Mouse (Mus musculus) lung, adult 18-20 months (tissue): Measurements from ENCODE around the gene Gapvd1.
"Not testable (repeated sequence)": the region's sequence is repeated elsewhere in the genome, so short reads cannot be mapped to it uniquely, and the experiment has no call there.

Experiments
- DNase-seq, 2 experiments: peaks; one replicate each; pipeline ENCODE4 v3.0.0; 2022; ENCODE audit warnings: mixed read lengths in 2 of 2

Gapvd1 gene

DNA sequence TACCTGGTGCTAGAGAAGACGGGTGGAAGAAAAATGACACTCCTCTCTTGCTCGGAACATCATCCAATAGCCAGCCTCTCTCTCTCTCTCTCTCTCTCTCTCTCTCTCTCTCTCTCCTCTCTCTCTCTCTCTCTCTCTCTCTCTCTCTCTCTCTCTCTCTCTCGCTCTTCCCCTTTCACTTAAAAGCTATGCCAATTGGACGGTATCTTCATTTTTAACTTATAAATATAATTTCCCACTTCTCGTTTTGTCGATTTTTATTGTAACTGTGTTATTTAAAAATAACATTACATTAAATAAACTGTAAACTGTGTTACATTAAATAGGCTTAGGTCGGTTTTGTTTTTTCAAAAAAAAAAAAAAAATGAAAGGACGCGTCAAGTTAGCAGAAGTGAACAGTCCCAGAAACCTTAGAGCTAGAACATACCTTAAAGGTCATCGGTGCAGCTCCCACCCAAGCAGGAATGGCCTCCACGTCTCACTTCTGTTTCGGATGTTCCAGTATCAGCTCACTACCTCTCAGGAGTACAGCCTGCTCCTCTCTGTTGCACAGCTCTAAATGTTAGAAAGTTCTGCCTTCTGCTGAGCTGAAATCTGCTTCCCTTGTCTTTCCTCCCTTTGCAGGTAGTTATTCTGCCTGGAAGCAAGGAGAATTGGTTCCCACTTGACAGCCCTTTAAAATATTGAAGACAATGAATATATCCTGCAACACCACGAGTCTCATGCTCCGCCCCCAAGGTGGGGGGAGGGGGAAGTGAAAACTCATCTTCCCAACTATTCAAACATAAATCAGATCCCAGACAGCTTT is at the start of gene Gapvd1:
Gene Gapvd1 (minus strand): TSS at position 682 of the 808 bp plus-strand sequence.
- peak in 1 of 2 experiments; percentile 25 for DNase-seq

DNA sequence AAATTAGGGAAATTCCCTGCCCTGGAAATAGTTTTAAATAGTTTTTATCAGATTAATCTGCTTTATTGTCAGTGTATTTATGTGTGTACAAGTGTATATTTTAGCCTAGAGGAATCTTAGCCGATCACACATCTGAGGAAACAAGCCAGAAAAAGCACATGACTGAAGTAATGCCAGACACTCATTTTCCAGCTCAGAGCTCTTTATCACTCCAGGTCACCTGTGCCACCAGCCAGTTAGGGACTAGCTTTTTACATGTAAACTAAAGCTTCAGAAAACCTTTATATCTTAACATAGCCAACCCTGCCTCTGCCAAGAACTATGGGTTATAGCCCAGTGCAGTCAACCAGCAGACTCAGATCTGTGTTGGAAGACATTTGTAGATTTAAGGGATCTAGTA is 49.8 kb upstream of the Gapvd1 start:
- no peak for DNase-seq

DNA sequence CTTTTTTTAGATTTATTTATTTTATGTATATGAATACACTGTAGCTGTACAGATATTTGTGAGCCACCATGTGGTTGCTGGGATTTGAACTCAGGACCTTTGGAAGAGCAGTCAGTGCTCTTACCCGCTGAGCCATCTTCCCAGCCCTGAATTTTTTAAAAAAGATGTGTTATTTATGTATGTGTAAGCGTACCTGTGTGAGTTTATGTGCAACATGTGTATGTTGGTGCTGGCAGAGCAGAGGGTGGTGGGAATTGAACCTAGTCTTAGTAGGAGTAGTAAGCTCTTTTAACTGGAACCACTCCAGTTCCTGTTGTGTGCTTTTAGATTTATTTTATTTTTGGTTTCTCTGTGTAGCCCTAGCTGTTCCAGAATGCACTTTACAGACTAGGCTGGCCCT is 49.1 kb upstream of the Gapvd1 start:
- DNase-seq = no peak

DNA sequence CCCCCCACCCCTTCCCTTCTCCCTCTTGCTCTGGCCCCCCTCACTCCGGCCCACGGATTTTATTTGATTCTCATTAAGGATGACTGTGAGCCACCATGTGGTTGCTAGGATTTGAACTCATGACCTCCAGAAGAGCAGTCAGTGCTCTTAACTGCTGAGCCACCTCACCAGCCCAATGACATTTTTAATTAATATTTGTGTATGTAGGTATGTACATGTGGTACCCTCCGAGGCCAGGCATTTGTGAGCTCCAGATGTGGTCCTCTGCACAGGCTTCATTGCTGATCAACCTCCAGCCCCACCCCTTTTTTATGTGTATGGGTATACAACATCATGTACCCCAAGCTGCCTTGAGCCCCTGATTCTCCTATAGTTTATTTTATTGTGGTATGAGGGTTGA is 48.7 kb upstream of the Gapvd1 start:
- no peak for DNase-seq

DNA sequence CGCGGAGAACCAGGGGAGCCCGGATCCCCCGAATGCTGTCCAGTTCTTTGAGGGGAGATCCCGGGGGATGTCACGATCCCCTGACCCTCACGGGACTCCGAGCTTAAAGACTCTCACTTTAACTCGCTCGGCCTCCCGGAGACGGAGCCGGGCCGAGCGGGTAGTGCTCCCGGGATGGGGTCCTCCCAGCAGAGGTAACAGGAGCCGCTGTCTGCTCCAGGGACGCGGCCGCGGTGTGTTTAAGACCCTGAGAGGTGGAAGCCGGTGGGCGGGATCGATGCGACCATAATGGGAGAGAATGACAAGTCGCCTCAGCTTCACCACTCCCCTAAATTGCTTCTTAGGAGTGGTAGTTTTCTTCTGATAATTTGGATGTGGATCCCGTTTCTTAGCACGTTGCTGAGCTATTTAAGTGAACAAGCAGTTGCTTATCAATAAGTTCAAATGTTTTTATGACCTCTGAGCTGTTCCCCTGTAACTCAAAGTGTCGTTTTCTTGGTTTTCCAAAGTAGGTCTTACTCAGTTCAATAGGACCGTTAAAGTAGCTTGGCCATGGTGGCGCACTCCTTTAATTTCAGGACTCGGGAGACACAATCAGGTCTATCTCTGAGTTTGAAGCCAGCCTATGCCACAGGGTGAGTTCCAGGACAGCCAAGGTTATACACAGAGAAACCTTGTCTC is 47.7 kb upstream of the Gapvd1 start:
- DNase-seq = peak; percentile 27 to 28

DNA sequence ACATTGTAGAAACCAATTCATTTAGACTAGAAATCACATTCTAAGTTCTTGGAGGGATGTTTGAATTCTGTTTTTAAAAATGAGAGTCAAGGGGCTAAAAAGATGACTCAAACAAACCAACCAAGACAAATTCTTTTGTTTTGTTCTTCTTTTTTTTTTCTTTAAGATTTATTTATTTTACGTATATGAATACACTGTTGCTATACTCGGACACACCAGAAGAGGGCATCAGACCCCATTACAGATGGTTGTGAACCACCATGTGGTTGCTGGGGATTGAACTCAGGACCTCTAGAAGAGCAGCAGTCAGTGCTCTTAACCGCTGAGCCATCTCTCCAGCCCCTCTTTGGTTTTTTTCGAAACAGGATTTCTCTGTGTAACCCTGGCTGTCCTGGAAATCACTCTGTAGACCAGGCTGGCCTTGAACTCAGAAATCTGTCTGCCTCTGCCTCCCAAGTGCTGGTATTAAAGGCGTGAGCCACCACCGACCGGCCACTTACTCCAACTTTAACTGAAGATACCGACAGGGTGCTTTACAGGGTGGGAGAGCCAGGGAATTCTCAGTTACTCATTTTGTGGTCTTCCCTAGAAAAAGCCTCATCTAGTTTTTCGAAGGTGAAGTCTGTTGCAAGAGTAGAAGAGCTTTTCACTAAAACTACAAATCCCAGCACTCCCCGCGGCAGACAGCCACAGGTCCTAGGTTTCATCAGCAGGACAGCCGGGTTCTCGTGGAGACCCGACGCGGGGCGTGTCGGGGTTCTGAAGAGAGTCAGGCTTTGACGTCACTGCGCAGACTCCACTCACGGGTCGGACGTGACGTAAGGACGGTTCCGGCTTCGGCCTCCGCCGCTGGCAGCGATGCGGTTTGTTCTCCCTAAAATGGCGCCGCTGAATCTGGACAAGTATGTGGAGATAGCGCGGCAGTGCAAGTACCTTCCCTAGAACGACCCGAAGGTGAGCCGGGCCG is 46.8 kb upstream of the Gapvd1 start:
- DNase-seq = peak; percentile 98 to 99

DNA sequence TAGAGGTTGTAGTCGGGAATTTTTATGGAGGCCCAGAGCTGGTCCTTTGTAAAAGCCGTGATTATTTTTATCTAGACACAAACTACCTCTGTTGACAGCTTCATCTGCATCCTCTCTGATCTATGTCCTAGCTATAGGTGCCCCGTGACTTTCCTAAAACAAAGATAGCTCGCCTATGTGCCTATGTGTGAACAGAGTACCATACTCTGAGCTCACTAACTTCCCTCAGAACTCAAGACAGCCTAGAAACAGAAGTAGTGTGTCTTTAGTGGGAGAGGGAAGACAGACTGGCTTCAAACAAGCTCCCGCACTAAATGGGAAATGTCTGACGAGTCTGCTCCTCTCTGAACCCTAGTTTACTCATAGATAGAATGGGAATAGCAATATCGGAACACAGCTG is 45.3 kb upstream of the Gapvd1 start:
- DNase-seq = no peak

DNA sequence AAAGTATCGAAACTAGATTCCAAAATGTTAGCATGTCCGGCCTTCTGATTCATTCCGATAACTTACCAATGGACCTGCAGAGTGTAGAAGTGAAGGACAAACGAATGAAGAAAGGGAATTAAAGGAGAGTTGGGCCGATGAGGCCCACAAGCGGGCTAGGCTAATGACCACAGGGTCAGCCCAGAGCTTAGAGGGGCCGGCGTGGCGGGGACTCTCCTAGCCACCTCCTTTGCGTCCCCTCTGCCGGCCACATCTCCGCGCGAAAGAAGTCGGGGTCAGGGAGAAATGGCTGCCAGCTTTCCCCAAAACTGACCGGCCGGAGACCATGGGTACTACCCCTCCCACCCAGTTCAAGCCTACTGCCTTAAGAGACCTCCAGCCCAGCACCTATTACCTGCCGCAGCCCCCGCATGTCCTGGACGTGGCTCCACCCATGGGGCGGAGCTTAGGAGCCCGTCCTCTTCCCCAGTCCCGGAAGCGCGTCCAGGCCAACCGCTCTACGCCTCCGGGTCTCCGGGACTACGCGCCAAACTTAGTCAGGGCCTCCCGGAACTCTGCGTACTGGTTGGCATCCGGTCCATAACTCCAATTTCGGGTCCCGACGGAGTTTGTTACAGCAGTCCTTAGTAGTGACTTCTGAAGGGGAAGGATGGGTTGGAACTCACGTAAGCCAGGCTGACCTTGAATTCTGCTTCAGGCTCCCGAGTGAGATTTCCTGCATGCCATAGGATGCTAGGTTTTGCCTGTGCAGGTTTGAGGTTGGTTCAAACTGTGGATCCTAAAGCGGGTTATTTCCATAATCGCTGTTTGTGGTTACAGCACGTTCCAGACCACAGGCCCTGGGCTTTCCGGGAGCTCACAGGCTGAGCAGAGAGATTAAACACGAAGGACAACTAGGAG is 44.6 kb upstream of the Gapvd1 start, which contains the start of gene Rabepk:
Gene Rabepk (minus strand): TSS at position 556 of the 900 bp plus-strand sequence.
- DNase-seq = peak; percentile 89 to 93

DNA sequence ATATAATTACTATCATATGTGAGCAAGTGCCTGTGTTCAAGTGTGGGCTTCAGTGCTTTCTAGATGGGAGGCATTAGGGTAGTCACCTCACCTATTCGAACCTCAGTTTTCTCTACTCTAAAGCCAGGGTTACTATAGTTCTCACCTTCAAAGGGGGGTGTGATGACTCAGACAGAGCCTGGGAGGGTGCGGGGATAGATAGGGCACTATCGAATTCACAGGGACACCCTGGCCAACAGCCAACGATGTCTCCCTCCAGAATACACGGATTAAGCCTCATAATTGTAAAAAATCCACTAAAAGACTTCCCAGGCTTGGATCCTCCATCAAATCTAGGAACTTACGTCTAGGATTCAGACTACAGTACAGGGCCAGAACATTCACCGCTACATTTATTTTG is 40.4 kb upstream of the Gapvd1 start:
- DNase-seq = no peak

DNA sequence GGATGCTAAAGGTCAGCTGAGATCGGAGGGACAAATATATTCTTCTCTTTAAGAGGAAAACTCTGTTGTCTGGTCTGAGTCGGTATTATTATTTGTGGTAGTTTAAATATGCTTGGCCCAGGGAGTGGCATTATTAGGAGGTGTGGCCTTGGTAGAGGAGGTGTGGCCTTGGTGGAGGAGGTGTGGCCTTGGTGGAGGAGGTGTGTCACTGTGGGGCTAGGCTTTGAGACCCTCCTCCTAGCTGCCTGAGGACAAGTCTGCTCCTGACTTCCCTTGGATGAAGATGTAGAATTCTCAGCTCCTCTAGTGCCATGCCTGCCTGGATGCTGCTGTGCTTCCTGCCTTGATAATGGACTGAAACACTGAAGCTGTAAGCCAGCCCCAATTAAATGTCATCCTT is 39.5 kb upstream of the Gapvd1 start:
- no peak for DNase-seq

DNA sequence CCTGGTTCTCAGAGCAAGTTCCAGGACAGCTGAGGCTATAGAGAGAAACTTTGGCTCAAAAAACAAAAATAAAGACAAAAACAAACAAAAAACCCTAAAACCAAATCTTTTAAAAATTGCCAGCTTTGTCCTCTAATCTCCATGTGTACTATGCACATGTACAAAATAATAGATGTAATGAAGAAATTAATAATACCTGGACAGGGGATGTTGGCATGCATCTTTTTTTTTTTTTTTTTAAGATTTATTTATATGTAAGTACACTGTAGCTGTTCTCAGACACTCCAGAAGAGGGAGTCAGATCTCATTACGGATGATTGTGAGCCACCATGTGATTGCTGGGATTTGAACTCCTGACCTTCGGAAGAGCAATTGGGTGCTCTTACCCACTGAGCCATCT is 37.5 kb upstream of the Gapvd1 start:
- not testable (repeated sequence) for DNase-seq

DNA sequence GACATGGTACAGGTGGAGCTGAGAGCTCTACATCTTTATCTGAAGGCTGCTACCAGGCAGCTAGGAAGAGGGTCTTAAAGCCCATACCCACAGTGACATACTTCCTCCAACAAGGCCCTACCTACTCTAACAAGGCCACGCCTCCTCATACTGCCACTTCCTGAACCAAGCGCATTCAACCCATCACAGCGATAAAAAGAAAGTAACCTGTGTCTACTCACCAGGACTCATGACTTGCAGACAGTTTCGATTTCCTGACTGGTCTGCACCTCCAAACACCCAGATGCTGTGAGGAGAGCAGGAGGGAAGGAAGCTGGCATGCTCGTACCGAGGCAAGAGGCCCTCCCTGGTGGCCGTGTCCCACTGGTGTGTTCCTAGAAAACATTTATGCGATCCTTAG is 35.2 kb upstream of the Gapvd1 start:
- DNase-seq = no peak

DNA sequence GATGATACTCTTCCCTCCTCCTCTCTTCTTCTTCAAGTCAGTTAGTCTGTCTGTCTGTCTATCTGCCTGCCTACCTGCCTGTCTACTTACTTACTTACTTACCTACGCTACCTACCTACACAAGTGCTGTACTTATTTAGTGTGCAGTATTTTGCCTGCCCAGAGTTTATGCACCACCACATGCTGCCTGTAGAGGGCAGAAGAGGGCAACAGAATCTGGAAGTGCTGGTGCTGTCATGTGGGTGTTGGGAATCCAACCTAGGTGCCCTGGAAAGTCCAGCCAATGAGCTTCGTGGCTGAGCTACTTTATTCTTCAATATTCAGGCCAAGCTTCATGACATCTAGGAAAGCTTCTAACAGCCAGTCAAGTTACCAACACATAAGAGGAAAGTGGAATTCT is 29.1 kb upstream of the Gapvd1 start:
- DNase-seq = peak; percentile 35 to 54

DNA sequence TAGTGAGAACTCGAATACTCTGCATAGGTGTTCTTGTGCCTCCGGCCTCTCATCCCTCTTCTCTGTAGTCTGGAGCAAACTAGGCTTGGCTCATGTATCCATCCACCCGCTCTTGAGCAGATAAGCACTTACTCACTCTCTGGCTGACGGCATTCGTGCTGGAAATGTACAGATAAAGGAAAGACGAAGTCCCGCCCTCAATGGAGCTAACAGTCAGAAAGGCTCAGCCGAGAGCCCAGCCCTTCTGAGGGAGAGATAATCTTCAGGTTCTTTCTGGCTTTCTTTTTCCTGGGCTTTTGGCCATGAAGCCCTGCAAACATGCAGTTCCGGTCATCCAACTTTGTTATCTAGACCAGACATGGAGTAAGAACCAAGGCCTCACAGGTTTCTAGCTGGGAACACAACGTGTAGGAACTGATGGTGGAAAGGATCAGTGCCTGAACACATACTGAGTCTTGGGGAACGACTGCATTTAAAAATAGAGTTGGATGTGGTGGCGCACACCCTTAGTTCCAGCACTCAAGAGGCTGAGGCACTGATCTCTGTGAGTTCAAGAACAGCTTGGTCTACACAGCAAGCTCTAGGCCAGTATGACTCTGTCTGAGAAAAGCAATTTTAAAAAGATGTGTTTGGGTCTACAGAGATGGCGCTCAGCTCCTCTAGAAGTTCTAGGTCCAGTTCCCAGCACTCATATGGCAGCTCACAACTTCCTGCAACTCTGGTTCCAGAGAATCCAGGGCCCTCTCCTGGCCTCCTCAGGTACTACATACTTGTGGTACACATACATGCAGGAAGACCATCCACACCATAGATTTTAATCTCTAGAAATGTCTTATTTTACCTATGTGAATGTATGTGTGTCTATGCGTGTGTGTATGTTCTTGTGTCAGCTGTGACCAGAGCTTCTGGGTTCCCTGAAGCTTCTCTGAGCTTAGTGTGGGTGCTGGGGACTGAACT is 28.3 kb upstream of the Gapvd1 start:
- DNase-seq = peak in 1 of 2 experiments; percentile 9

DNA sequence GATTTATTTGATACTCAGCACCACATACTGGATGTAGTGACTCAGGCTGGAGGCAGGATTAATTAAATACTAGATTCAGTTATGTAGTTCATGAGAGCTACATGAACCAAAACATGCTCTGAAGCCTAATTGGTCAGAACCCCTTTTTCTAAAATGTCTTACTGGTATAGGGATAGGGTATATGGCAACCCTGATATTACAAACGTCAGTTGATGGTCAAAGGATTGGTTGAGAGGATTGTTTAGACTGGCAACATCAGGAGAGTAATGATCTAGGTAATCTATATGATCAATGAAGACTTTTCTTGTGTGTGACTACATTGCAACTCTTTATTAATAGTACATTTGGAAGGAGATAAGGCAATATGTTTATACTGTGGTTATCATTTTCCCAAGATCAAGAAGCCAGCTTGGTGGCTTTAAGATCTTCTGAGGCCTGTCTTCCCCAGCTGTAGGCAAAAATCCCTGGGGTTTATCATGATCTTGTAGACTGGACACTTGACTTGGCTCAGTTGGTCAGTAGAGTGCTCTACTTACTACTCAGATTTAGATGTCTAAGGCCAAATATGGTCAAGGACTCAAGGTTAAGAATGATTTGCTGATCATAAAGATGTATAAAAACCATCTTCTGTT is 22.3 kb upstream of the Gapvd1 start:
- DNase-seq = no peak

DNA sequence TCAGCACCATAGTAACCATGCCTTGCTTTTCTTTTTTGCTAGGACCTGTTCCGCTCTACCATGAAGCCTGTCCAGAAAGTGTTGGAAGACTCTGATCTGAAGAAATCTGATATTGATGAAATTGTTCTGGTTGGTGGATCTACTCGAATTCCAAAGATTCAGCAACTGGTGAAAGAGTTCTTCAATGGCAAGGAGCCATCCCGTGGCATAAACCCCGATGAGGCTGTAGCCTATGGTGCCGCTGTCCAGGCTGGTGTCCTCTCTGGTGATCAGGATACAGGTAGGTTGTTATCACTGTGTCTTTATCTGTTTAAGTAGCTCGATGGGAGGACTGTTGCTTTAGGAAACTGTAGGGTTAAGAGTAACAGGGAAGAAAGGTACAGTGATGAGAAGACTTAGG is 19.5 kb upstream of the Gapvd1 start:
- no peak for DNase-seq

DNA sequence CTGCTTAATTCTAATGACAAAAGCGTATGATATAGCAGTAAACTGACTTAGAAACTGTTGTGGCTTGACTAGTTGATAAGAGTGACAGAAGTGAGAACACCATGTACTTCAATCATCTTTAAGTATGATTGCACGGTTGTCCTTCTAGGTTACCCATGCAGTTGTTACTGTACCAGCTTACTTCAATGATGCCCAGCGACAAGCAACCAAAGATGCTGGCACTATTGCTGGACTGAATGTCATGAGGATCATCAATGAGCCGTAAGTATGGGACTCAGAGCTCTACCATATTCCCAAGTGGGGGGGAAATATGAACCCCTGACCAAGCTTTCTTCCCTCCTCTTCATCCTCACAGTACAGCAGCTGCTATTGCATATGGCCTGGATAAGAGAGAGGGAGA is 18.6 kb upstream of the Gapvd1 start:
- DNase-seq = no peak

DNA sequence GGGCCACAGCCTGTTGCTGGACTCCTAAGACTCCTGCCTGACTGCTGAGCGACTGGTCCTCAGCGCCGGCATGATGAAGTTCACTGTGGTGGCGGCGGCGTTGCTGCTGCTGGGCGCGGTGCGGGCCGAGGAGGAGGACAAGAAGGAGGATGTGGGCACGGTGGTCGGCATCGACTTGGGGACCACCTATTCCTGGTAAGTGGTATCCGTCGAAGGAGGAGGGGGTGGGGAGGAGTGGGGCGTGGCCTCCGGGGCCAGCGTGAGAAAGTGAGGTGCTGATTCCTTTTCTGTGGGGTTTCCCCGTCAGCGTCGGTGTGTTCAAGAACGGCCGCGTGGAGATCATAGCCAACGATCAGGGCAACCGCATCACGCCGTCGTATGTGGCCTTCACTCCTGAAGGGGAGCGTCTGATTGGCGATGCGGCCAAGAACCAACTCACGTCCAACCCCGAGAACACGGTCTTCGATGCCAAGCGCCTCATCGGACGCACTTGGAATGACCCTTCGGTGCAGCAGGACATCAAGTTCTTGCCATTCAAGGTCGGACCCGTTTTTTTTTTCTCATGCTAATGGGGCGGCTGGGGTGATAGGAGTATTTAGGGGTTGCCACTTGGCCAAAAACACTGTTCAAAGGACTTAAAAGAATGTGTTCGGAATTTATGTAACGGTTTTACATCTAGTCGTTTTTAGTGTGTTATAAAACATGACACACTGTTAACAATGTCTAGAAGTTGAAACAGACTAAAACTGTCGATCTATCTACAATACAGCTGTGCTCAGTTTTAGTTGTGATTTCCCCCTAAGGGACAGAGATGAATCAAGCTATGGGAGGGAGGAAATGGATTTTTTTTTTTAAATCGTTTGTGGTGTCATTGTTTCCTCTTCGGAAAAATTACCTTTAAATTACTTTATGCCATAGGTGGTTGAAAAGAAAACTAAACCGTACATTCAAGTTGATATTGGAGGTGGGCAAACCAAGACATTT is 17.5 kb upstream of the Gapvd1 start:
- DNase-seq = peak in 1 of 2 experiments; percentile 61
